Mouse (Mus musculus) lung, postnatal 4 days (tissue): Measurements from ENCODE around the gene Cntn6.

Source experiments
- DNase-seq, 2 experiments: peaks; one replicate each; pipeline ENCODE4 v3.0.0; 2021

Gene Cntn6

GRCm38 (mm10) chr6:104783891-104784290, 291.3 kb downstream of the Cntn6 start:
- no peak for DNase-seq

DNA sequence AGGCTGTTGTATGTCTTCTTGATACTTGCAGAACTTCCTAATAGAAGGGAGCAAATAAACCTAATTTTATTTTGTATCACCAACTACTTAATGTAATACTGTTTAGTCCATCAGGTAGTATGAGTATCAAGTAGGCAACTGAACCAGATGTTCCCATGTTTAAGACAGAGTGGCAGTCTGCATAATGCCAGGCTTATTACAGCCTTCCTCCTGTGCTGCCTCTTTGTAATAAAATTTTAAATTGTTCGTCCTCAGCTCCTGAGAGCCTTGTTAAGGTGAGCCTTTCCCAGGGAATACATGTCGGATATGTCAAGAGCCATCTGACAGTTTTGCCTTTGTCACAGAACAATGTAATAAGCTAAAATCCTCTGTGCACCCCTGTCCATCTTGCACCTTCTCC, 294.9 kb downstream of the Cntn6 start:
- no peak for DNase-seq

DNA sequence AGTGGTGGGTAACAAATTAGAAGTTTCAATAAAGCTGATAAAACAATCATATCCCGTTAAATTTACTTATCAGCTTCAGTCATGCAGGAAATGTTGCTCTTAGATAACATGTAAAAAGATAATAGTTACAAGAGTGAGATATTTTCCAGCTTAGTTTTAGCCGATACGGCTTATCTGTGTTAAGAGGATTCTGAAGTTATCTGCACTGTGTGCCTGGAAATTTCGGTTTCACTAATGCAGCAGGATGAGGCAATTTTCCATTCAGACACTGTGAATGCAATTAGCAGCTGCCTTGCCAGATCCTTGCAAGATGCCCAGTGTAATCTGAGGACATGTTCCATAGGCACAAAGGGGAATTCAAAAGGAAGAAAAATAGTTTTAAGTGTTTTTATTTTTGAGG, 315.9 kb downstream of the Cntn6 start:
- DNase-seq = no peak

DNA sequence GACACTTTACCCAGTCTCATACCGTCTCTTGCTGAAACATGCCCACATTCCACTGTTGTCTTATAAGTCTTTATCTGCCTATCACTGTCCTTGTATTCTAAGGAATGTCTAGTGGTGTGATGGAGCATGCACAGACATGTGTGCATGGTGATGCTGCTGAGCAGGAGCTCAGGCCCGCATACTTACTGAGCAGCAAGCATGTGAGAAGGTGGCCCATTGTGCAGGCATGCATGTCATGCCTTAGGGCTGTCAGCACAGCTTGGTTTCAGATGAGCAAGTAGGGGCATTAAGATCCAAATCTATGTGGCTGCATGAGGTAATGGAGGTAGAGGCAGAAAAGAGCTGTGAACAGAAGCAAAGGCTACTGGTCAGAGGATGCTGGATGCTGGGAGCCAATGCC, 323.0 kb downstream of the Cntn6 start:
- no peak for DNase-seq

- no peak for DNase-seq
Observed at GRCm38 (mm10) chr6:104879711-104880110, 387.1 kb downstream of the Cntn6 start.

GRCm38 (mm10) chr6:104884021-104884420, 391.4 kb downstream of the Cntn6 start:
- no peak for DNase-seq

- no peak for DNase-seq
Observed at GRCm38 (mm10) chr6:104885829-104886228, 393.2 kb downstream of the Cntn6 start.

DNA sequence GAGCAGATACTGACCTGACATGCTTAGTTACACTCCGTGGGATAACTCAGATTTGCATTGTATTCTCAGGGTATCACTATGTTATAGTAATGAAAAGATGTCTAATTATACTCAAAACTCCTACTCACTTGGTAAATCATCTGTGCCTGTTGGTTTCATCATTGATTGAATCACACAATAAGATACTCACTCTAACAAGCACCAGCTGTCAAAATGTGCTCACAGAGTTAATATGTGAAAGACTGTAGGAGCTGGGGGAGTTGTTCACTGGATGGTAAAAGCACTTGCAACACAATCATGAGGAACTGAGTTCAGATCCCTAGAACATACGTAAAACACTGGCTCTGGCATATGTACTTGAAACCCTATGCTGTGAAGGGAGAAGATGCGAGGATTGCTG, 398.5 kb downstream of the Cntn6 start:
- DNase-seq = no peak
